Mouse (Mus musculus): ENCODE data around the gene Tbc1d15.
A peak's percentile ranks its signal among the peaks of the same experiment; 100 is the strongest.

Tbc1d15 gene

GRCm38 (mm10) chr10:115251088-115251934, at the start of gene Tbc1d15:
TSS of gene Tbc1d15 (minus strand) at chr10:115251467.
- peak; percentile 97 for DNase-seq (ENCODE audit: low spot score)

DNA sequence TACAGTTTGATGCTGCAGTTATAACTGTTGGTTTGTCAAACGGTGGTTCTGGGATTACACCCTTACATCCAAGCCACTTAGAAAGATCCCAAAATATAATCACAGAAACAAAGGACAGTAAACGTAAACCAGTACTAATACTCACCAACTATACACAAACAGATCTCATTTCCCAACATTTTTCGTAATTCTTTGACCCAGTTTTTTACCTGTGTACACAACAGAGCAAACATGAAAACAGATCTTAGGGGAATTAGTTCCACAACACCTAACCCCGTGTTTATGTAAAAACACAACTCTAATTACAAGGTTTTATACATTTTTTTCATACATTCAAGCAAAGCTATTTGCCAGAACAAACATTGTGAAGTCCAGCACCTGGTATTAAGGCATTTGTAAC, 47.4 kb upstream of the Tbc1d15 start:
- no peak for DNase-seq (ENCODE audit: low spot score)

DNA sequence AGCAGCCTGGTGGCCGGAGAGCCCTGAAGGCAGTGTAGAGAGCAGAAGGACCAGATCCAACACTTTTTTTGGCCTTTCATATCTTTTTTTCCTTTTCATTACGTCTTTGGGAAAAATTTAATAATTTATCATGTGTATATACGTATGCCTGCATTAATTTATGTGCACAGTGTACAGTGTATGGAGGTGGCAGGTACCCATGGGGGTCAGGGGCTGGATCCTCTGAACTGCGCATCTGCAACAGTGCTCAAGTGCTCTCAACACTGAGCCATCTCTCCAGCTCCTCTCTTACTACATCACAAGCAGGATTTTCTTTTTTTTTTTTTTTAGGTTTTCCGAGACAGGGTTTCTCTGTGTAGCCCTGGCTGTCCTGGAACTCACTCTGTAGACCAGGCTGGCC, 46.3 kb upstream of the Tbc1d15 start:
- DNase-seq (ENCODE audit: low spot score), result no peak

GRCm38 (mm10) chr10:115296401-115296935, 45.2 kb upstream of the Tbc1d15 start:
- DNase-seq (ENCODE audit: low spot score), result no peak

GRCm38 (mm10) chr10:115295162-115295561, 43.9 kb upstream of the Tbc1d15 start:
- no peak for DNase-seq (ENCODE audit: low spot score)

DNA sequence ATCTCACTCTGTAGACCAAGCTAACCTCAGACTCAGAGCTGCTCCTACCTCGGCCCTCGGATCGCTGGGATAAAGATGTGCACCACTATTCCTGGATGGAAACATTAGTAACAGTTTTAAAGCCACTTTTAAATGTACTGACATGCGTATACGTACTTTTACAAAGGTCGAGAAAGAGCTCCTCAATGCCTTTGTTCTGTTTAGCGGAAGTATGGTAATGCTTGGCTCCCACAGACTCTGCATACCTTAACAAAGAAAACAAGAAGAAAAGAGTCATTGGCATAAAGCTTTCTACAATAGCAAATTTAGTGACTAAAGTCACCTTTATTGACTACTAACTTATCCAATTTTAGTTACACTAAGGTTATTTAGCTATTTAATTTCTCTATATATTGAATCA, 43.4 kb upstream of the Tbc1d15 start:
- no peak for DNase-seq (ENCODE audit: low spot score)

DNA sequence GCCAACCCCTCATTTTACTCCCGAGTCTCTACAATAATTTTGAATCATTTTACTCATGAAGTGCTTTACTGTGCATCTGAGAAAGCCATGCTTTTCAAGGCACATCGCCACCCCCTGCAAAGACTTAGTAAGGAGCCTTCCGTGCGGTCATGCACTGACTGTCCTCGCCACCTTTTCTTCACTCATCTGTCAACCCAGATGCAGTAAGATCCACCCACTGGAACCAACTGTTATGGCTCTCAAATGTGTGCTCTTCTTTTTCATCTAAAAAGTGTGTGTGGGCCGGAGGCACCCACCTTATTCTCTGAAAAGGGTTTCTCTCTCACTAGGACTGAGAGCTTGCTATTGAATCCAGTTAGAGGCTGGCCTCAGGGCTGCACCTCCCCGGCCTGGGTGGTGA, 42.7 kb upstream of the Tbc1d15 start:
- no peak for DNase-seq (ENCODE audit: low spot score)

DNA sequence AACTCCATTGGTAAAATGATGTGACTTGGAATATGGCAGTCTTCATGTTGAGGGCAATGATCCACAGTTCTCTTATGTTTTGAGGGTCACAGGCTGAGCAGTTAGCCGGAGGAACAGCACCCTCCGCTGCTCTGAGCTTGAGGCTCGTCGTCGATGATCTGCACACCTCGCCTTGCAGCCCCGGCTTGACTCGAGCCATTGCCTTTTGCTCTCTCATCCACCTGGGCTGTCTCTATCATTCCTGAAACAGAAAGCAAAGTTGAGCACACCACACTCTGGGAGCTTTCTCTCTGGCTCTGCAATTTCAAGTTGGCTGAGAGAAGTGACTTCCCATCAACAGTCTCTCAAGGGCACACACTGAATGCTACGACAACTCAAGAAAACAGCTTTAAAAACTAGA, 39.4 kb upstream of the Tbc1d15 start:
- DNase-seq (ENCODE audit: low spot score), result no peak

GRCm38 (mm10) chr10:115288856-115289255, 37.6 kb upstream of the Tbc1d15 start:
- DNase-seq (ENCODE audit: low spot score), result no peak

DNA sequence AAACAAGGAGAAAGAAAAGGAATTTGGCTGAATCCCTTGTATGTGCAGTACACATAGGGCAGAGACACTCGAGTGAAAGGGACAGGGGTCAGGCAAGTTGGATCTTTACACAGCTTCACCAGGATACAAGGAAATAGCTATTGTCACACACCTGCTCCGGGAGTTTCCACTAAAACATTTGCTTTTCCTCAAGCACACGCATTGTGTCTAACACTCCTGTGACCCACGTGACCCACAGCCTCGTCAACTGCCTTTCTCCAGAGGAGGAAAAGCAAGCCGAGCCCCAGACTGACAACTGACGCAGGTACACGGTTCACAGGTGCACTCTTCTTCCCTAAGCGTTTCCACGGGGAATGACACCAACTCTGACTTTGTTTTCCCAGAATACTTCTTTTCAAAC, 32.9 kb upstream of the Tbc1d15 start:
- DNase-seq (ENCODE audit: low spot score), result no peak

- no peak for DNase-seq (ENCODE audit: low spot score)
Observed at GRCm38 (mm10) chr10:115281381-115281780, 30.1 kb upstream of the Tbc1d15 start.

DNA sequence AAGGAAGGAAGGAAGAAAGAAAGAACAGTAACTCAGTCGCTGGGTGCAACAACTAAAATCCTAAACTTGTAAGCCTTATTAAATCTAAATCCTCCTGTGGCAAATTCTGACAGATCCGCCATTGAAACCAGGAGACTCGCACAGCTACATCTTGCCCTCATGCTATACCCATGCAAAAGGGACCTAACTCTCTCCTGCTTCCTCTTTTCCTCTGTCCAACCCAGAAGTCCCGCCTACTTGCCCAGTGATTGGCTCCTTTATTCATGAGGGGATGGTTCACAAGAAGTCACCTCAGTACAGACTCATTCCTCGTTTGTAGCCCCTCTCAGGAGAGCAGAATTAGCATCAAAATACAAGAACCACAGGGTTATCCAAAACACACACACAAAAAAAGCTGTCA, 20.4 kb upstream of the Tbc1d15 start:
- DNase-seq (ENCODE audit: low spot score), result no peak

GRCm38 (mm10) chr10:115270612-115271390, 19.5 kb upstream of the Tbc1d15 start:
- no peak for DNase-seq (ENCODE audit: low spot score)

- no peak for DNase-seq (ENCODE audit: low spot score)
Observed at GRCm38 (mm10) chr10:115262926-115263562, 11.8 kb upstream of the Tbc1d15 start.

DNA sequence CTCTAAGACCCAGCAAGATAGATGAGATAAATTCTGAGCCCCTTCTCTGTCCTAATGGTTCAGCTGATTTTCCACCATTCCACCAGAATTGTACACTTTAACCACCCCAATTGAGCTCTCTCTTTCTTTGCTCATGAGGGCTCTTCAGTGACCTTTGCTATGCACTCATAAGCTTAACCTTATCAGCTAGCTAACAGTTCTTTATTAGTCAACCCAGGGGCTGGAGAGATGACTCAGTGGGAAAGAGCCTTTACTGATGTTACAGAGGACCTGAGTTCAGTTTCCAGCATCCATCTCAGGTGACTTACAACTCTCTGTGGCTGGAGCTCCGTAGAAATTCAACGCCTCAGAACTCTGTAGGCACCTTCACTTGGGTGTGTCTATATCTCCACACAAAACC, 11.0 kb upstream of the Tbc1d15 start:
- DNase-seq (ENCODE audit: low spot score), result no peak

GRCm38 (mm10) chr10:115261428-115261827, 10.2 kb upstream of the Tbc1d15 start:
- no peak for DNase-seq (ENCODE audit: low spot score)

DNA sequence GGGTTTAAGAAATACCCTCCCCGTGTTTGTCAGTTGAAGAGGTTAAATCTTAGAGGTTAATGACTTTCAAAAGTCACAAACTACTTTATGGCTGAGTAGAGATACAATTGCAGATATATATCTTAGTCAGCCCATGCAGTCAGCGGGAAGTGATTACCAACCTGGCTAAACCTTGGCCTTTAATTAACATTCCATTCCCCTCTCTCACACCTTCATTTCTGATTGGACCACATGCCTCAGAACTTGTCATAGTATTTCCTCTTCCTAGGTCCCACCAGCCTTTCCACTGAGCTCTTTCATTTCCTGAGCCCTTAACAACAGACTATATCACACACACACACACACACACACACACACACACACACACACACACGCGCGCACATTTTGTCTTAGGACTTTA, 4.9 kb upstream of the Tbc1d15 start:
- DNase-seq (ENCODE audit: low spot score), result no peak

- DNase-seq (ENCODE audit: low spot score), result no peak
Observed at GRCm38 (mm10) chr10:115253521-115253920, 2.3 kb upstream of the Tbc1d15 start.

GRCm38 (mm10) chr10:115252321-115252757, 1.1 kb upstream of the Tbc1d15 start:
- peak; percentile 8 for DNase-seq (ENCODE audit: low spot score)

GRCm38 (mm10) chr10:115250235-115251087, 806 bp downstream of the Tbc1d15 start:
- DNase-seq (ENCODE audit: low spot score), result no peak

- DNase-seq (ENCODE audit: low spot score), result no peak
Observed at GRCm38 (mm10) chr10:115248041-115248440, 3.2 kb downstream of the Tbc1d15 start.
